Mouse (Mus musculus): Measurements from ENCODE around the gene Igf1r.

GRCm38 (mm10) chr7:67985003-67985416, 32.4 kb downstream of the Igf1r start:
- TF ChIP-seq CTCF (IDR thresholded peaks at IDR 0.05), result 0 out of 2 replicates have a peak, but pooled peaks have one; percentile 8
- TF ChIP-seq EP300 (IDR thresholded peaks at IDR 0.05), result no peak
